Mouse (Mus musculus) heart, adult 10 weeks (tissue): ENCODE measurements around the gene Cflar. TPM values are rescaled to one million over a fixed set of nuclear protein-coding genes. Genes with fewer than 3 reads are reported as not detected.

Experiments
- polyA plus RNA-seq: library from polyadenylated mRNA; stranded (reverse); fragments of 350-450 nt; fragmentation: Illumina TruSeq; extraction: RNeasy Lipid Tissue Mini Kit (QIAGEN cat#74804); gene quantifications from one replicate; pipeline ENCODE4 v1.2.3, GENCODE M21; 2014; ENCODE audit warnings: low read depth, low replicate concordance

Cflar gene
- 35.0 TPM for polyA plus RNA-seq

DNA sequence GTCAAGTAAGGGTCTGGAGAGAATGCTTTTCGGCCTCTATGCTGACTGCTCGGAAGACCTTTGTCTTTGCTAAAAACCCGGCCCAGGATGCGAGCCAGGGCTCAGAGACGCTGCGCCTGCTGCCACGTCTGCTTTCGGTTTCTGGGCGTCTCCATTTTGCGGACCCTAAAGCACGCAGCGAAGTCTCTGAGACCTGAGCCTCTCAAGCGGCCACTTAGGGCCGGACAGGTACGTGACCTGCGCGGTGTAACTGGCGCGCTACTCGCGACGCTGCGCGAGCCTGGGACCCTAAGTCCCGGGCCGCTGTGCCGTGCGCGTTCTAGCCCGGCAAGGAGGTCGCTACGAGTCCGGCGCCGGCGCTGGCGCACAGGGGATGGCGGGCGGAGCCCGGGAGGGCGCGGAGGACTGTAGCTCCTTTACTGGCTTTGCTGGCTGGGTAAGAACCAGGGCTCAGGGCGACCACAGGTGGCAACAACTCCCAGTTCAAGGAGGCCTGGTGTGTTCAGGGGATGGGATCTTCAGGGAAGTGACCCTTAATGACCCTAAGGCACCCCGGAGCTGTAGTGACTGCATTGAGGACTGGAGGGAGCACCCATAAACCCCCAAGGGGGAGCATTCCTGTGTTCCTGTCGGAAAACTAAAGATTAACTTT is at the start of gene Cflar:
TSS of gene Cflar (plus strand) at position 144 of the 652 bp plus-strand sequence.

DNA sequence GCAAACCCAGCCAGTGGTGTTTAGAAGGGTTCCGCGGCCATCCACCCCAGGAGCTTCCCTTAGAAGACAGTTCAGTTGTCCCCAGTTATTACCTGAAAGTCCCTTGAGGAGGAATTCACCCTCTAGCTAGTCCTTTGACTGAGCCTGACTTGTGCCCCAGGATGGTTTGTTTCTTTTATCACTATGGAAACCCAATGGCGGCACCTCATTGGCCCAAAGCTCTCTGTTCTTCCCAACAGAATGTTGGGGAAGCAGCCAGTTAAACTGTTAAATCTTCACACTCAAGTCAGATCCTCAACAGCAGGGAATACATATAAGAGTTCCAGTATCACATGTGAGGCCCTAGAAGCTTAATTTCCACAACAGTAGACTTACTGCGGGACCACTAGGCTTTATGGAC is 15.5 kb upstream of the Cflar start, which contains the start of gene Als2cr12:
TSS of gene Als2cr12 (minus strand) at position 180 of the 400 bp plus-strand sequence.

DNA sequence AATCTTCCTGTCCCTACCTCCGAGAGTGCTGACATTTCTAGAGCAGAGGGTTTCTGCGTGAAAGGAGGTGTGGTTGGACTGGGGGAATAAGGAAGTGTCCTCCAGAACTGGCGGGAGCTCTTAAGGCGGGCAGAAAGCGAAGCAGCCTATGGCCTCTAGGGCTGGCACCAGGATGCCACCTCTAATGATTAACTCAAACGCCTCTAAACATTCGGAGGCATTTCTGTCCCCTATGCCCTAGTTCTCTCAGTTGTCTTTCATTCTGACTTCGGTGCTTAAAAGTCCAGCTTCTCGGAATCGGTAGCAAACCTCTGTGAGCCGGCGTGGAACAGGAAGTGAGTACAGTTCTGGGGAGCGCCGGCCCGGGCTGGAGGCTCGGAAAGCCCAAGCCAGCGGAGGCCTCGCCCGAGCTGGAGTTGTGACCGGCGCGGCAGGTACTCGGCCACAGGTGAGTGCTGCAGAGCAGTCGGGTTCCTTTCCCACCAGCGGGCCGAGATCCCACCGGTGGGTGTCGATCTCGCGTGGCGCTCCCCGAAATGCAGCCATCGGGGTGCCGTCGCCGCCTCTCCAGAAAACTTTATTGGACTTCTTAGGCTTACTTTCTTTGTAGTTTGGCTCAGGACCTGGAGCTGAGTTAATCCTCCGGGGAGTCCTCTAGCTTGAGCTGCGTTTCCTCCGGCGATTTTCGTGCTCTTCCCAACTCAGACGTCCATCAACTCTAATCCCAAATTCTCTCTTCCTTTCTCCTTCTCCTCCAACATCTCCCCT is 84.2 kb downstream of the Cflar start, which contains the start of gene Casp8:
TSS of gene Casp8 (plus strand) at position 84 of the 768 bp plus-strand sequence.

Other genes with a start within 250 kb of the Cflar start
- 9.6 TPM for gene Orc2, start 206.4 kb upstream of the Cflar start, polyA plus RNA-seq
- 5.8 TPM for gene Fam126b, start 125.2 kb upstream of the Cflar start, polyA plus RNA-seq
- gene Ndufb3, start 125.1 kb upstream of the Cflar start, polyA plus RNA-seq, result 369 TPM
- not detected for gene Als2cr12, start 15.5 kb upstream of the Cflar start, polyA plus RNA-seq
- gene Casp8, start 83.9 kb downstream of the Cflar start, polyA plus RNA-seq, result 7.4 TPM